Mouse (Mus musculus) kidney, adult 9 months (tissue): ENCODE results near the gene Ghrhr.

Experiments used
- DNase-seq: peaks from one replicate; pipeline ENCODE4 v3.0.0; 2022

Ghrhr gene

DNA sequence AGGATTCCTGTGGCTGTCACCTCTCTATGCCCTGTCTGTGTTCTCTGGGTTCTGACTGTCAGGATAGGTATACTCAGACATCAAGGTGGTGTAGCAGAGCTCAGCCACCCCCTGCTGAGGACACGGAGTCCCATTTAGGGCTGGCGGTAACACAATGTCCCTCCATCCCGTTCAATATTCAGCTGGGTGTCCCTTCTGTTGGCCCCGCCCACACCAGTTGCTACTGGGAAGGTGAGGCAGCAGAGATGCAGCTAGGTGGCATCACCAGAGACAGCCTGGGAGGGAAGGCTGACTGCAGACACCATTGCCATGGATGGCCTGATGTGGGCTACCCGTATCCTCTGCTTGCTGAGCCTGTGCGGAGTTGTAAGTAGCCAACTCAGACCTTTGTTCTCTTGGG, at the start of gene Ghrhr:
TSS of gene Ghrhr (plus strand) at position 220 of the 400 bp plus-strand sequence.
- no peak for DNase-seq

GRCm38 (mm10) chr6:55326299-55326698, 49.8 kb upstream of the Ghrhr start:
- no peak for DNase-seq

DNA sequence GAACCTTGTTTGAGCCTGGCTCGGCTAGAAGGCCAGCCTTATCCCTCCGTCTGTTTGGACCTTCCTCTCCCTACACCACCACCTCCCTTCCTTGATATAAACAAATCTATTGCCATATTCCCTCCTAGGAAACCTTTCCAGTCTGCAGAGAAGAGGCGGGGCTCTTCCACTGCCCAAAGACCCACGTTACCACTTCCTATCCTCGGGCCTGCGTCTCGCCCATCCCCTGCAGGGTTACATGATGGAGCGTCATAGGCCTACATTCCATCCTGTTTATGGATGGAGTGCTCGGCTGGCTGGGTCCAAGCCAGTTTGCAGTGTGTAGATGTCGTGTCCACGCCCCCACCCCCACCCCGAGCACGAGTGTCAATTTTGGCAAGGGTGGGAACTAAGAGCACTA, 48.8 kb upstream of the Ghrhr start:
- no peak for DNase-seq

DNA sequence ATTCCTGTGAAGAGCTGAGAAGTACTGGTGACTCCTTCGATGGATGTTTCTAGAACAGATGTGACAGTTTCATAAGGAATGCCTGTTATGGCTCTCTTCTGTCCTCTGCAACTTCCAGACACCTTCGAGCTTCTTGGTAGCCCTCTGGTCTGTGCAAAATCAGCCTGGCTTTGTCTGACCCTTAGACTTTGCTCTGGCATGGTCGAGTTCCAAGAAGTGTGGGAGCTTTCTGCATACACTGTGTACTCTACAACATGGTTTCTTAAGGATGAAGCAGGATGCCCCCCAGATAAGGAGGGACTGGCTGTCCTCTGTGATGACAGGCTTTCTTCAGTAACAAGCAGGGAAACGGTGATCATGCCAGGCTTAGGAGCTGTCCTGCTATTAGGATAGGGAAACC, 47.9 kb upstream of the Ghrhr start:
- peak; percentile 88 for DNase-seq

GRCm38 (mm10) chr6:55331315-55331714, 44.8 kb upstream of the Ghrhr start:
- DNase-seq: no peak

DNA sequence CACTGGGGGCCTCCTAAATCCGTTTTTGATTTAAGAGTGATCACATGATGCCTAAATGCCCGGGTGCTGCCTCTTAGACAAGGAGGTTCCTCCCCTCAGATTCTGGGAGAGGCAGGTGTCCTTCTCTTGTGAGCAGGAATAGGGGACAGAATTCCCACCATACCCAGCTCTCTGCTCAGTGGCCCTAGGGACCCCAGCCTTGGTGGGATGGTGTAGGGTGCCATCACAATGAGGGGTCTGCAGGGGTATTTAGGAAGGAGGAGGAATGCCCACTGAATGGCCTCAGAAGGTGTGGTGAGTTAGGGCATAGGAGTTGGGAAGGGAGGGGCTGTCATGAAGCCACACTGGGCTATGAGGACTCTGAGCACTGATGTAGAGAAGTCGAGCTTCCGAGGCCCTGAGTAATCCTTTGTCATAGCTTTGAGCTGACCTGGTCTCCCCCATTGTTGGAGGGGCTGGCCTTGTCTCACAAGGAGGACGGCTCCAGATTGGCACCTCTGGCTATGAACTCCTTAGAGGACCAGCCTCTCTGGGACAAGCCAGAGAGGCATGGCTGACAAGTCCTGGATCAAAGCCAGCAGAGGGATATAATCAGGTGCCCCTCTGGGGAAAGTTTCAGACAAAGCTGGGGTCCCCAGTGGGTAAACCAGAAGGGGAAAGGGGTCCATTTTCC, 43.9 kb upstream of the Ghrhr start:
- DNase-seq: no peak

GRCm38 (mm10) chr6:55332773-55333109, 43.4 kb upstream of the Ghrhr start:
- DNase-seq: no peak

DNA sequence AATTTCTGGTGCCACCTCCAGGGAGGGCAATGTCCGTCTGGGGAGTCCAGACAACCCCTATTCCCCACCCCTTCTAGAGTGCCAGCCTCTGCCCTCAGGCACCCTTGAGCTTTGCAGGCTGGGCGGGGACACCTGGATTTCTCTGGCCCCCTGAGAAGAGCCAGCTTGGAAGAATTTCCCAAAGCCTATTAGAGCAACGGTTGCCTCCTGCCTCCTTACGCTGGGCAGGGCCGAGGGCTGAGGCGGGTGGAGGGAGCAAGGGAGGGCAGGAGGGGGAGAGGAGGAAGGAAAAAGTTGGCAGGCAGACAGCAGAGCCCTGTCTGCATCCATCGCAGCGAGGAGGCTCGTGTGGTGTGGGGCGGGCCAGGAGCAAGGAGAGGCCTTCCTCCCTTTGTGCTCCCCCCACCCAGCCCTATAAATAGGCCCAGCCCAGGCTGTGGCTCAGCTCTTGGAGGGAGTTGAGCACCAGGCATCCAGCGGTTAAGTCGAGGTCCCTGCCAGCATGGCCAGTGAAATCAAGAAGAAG, 40.0 kb upstream of the Ghrhr start, which contains the start of gene Aqp1:
TSS of gene Aqp1 (plus strand) at position 444 of the 526 bp plus-strand sequence.
- peak; percentile 94 for DNase-seq

GRCm38 (mm10) chr6:55337242-55337641, 38.9 kb upstream of the Ghrhr start:
- DNase-seq: peak; percentile 57

DNA sequence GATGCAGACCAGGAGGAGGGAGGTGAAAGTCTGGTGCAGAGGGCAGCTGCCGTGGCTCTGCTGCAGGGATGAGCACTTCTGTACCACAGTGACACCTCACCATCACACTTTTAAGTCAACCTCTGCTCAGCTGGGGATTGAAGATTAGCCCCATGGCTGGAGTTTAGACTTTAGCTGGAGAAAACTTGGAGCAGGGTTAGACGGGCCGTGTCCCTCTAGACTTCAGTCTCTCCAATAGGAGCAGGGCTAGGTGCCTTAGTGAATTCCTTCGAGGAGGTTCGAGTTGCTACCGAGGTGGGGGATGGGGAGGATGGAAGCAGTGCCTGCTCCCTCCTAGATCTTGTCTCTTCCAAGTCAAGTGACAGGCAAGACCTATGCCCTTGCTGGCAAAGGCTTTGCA, 38.0 kb upstream of the Ghrhr start:
- peak; percentile 97 for DNase-seq

GRCm38 (mm10) chr6:55338934-55339825, 36.9 kb upstream of the Ghrhr start:
- DNase-seq: no peak

GRCm38 (mm10) chr6:55341688-55342087, 34.4 kb upstream of the Ghrhr start:
- no peak for DNase-seq

- no peak for DNase-seq
Measured at GRCm38 (mm10) chr6:55342328-55342727, 33.8 kb upstream of the Ghrhr start.

DNA sequence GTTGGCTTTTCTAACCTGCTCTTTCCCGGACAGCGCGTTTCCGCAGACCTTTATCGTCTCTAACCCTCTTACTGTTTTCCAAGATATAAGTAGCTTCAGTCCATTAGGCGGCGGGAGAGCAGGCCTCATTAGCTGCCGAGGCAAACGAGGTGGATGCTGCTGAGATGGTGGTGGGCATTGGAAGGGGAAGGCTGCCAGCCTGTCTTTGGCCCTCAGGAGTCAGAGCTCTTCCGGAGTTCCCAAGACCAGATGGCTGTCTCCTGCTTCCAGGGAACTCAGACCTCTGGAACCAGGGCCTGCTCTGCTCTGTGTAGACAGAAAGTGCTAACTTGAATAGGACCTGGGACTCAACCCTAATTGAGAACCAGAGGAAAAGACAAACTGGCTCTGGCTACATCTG, 32.6 kb upstream of the Ghrhr start:
- no peak for DNase-seq

GRCm38 (mm10) chr6:55344291-55345016, 31.6 kb upstream of the Ghrhr start:
- no peak for DNase-seq

GRCm38 (mm10) chr6:55345264-55345663, 30.8 kb upstream of the Ghrhr start:
- DNase-seq: no peak

GRCm38 (mm10) chr6:55346491-55346890, 29.6 kb upstream of the Ghrhr start:
- DNase-seq: no peak

- DNase-seq: peak; percentile 14
Measured at GRCm38 (mm10) chr6:55347711-55348571, 28.2 kb upstream of the Ghrhr start.

GRCm38 (mm10) chr6:55349231-55349630, 26.9 kb upstream of the Ghrhr start:
- DNase-seq: peak; percentile 3

DNA sequence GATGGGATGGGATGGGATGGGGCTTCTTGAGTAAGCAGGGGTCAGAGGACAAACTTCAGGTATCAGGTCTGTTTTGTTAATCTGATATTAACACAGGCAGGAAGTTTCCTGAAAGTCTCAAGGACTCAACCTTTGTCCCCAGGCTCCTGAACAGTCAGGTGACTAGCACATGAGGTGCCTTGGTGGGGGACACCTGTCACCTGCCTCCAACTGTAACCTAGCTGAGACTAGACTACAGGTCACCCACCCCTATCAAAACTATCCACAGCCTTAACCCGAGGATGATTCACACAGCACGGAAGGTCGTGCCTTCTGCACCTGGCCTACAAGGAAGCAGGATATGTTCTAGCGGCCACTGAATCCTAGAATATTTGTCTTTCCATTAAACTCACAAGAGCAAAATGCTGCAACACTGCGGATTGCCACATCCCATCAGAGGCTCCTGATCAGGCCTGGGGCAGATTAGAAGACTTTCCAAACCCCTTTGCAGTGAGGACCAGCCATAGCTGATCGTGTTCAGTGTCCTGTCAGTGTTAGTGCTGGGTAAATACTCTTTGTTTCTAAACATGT, 25.6 kb upstream of the Ghrhr start:
- peak; percentile 19 for DNase-seq

DNA sequence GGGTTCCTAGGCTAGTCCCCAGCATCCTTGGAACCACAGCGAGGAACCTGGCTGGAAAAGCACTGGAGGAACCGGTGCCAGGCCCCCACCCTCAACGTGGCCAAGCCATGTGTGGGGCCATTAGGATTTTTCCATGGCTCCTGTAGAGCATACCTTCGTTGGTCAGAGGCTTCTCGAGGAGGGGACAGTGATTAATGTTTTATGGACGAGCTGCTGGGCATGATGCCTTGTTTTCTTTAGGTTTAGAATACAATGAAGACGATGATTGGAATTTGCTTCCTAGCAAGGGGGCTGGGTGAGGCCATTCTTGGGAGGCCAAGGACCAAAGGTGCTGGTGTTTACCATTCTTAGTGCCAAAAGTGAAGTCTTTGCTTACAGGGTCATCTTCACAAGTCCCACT, 24.4 kb upstream of the Ghrhr start:
- peak; percentile 60 for DNase-seq
